Mouse (Mus musculus) thymus, postnatal 14 days (tissue): ENCODE results near the gene Gm10837.
"Not testable (repeated sequence)": the region's sequence is repeated elsewhere in the genome, so short reads cannot be mapped to it uniquely, and the experiment has no call there.

Experiments
- DNase-seq: peaks from one replicate; pipeline ENCODE4 v3.0.0; 2021

Gm10837 gene

DNA sequence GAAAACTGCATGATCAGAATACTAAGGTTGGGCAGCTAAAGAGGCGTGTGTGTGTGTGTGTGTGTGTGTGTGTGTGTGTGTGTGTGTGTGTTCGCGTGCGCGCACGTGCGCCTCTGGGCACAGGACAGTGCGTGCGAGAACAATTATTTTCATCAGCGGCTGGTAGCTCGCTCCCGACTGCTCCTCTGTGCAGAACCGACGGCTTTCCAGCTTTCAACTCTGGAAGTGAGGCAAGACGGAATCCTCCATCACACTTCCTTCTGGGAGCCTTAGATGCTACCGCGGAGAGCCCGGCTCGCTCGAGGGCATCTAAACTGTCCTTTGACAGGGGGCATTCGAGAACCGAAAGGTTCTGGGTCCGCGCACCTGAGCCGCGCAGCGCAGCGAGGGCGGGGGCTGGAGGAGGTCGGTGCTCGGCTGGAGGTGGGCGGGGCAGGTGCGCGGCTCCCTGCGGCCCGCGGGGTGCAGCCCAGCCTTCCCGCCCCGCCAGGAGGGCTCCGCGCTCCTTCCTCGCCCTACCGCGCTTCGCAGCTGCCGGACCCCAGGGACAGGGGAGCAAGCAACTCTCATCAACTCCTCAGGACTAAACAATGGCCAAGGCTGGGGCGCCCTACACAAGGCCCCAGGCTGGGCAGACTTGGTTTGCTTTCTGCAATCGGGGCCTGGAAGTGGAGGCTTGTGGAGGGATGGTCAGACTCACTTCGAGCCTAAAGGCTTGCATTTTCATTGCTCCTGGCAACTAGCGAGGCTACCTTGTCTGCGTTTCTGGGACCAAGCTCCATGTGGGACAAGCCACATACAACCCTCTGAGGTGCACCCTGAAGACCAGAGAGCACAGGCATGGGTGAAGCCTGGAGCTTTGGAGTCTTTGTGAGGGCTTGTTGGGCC, at the start of gene Gm10837:
TSS of gene Gm10837 (plus strand) at position 146 of the 888 bp plus-strand sequence.
- no peak for DNase-seq

- no peak for DNase-seq
Measured at GRCm38 (mm10) chr14:122449601-122450495, 40.5 kb upstream of the Gm10837 start.

DNA sequence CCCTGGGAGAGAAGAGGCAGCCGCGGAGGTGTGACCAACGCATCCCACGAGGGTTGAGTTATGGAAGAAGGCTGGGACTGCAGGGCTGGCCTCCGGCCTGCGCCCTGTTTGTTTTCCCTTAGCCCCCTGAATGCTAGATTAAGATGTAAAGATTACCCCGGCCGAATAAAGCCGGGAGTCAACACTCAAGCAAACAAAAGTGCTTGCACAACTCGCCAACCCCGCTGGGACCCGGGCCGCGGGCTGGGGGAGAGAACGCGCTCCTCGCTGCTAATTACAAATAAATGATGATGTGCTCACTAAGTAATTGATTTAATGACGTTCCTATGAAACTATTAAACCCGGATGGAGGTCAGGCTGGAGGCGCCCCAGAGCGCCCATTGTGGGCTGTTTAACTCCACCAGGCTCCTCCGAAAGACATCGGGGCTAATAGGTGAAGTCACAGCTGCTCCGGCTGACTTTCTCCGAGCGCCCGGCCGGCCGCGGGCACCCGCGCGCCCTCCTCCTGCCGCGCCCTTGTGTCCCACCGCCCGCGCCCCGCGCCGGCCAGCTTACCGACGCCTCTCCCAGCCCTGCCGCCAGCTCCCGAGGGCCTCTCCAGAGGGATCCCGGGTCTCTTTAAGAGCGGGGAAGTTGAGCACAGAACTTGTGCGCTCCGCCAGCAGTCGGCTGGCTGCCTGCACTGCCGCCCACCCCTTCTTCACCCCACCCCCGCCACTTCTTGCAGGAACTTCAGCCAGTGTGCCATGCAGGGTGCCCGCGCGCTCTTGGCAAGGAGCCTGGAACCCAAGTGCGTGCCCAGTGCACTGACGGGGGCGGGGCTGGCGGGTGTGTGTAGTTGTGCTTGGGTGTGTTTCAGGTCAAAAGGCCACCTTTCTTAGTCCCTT, 39.6 kb upstream of the Gm10837 start, which contains the start of gene Gm5089:
TSS of gene Gm5089 (minus strand) at position 620 of the 887 bp plus-strand sequence.
- DNase-seq = no peak

- DNase-seq = no peak
Measured at GRCm38 (mm10) chr14:122451551-122452145, 38.7 kb upstream of the Gm10837 start.

DNA sequence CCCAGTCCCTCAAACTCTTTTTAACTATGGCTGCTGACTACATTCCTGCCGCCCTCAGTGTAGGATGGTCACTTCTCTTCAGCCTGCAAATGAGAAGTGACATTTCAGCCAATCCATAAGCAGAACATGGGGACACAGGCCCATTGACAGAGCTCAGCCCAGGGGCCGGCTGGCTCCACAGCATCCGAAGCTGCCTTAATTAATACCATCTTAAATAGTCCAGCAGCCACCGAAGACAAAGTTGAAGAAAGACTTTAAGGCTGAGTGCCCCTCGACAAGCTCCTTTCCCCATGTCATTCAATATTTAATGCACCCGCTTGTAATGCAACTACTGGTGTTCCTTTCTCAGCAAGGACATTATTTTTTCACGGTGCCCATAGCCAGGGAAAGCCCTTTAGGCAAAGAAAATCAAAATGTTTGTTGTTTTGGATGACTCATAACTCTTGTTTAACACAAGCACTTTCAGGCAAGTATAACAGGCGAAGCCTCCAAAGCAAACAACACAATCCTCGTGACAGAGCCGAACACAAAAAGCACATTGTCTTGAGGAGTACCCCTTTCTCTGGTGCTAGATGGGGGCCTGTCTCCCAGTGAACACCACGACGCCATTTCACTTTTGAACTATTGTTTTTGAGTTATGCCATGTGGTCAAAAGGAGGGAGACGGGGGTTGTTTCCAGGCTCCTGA, 37.5 kb upstream of the Gm10837 start:
- DNase-seq = no peak

- no peak for DNase-seq
Measured at GRCm38 (mm10) chr14:122453388-122453995, 36.9 kb upstream of the Gm10837 start.

DNA sequence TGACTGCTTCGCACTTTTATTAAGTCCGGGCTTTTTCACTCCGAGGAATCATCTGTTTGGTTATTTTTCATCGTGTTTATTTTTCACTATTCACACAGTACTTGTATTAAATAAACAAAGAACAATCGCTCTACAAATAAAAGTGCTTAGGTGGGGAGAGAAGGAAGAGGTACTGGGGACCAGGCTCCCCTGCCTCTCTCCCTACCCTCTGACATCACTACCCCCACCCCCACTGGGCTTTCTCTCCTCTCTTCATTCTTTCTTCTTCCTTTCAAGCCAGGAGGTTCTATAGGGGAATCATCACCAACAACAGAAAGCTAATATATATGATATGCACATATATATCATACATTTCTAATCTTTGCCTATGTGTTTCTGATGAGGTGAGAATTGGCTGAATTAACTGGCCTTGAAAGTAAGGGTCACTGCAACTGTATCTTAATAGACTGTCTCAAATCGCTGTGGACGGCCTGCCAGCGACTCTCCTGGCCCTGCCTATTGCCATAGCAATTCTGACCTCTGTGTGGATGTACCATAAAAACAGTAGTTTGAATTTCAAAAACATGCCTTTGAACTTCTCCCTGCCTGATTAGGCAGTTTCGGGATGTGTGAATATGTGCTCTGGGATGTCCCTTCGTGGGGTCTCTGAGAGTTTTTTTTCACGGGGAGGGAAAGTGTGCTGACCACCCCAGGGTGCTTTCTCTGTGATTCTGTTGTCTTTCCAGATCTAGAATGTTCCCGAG, 36.2 kb upstream of the Gm10837 start:
- DNase-seq = no peak

- DNase-seq = no peak
Measured at GRCm38 (mm10) chr14:122454901-122455561, 35.4 kb upstream of the Gm10837 start.

DNA sequence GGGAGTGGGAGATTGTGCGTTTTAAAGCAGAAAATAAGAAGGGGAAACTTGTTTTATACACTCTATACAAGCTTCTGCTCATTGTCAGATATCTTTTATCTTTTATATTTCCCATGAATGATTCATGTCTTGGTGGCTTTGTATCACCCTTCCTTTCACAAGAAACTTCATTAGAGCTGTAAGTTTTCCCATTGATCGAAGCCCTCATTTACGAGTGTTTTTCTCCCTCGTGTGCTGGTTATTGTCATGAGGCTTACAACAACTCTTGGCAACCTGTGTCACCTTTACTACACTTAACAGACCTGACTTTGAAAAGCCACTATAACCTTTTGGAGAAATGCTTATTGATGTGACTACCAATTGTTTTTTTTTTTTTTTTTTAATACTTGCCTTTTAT, 34.8 kb upstream of the Gm10837 start:
- DNase-seq = no peak

DNA sequence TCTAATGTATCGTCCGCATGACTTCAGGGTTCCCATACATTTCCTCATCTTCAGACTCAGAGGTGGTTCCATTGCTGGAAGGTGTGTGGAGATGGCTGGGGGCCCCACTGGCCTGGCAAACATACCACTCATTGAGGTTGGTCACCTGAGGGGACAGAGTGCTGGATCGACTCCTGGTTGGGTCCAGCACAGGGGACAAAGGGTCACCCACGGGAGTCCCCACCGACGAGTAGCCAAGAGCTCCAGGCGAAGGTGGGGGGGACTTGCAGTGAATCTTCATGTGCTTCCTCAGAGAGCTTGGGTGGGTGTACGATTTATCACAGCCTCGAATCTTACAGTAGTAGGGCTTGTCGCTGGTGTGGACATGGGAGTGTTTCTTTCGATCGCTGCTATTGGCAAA, 31.1 kb upstream of the Gm10837 start:
- DNase-seq = not testable (repeated sequence)

DNA sequence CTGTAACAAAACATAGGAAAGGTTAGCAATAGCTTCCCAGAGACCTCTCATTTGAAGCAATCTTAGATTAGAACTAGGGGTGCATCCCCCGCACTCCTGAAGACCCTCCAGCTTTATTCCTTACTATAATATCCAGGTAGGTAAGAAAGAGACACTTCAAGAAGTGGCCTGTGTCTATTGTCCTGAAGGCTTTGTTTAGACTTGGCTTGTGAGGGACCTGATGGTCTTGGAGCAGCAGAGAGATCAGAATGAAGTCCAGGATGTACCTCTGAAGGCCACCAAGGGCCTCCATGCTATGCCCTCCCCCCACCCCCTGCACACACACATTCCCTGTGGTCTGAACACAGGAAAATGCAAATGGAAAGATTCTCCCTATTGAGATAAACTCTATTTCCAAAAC, 30.6 kb upstream of the Gm10837 start:
- DNase-seq = no peak

DNA sequence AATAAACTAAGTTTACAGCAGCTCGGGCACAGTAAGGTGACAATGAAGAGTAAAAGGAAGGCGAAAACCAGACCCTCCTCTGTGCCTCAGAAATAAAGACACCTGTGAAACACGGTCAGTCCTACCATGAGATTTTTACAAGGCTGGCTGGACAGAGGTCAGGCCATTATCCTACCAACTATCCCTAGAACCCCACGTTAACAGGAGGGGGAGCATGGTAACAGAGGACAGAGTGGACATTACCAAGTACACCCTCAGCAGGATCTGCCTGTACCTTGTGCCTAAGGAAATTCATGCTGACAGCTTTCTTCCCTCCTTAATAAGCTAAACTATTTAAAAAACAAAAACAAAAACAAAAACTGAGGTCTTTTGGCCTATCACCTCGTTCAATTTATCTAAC, 30.2 kb upstream of the Gm10837 start:
- no peak for DNase-seq

DNA sequence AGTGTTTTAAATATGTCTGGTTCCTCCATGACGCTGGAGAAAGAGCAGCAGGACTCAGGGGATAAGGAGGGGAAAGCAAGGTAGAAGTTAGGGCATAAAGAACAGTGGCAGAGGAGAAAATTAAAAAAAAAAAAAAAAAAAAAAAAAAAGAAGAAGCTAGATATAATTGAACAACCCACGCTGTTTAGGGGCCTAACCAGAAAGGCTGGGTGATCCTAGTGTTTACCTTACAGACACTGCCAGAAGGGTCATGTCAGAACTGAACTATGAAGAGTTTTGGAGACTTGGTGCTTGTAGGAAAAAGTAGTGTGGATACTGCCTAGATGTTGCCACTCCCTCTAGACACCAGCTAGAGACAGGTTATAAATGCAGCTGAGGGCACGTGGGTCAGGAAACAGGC, 28.9 kb upstream of the Gm10837 start:
- no peak for DNase-seq

- no peak for DNase-seq
Measured at GRCm38 (mm10) chr14:122461966-122462365, 28.4 kb upstream of the Gm10837 start.

GRCm38 (mm10) chr14:122462689-122463079, 27.7 kb upstream of the Gm10837 start:
- no peak for DNase-seq

DNA sequence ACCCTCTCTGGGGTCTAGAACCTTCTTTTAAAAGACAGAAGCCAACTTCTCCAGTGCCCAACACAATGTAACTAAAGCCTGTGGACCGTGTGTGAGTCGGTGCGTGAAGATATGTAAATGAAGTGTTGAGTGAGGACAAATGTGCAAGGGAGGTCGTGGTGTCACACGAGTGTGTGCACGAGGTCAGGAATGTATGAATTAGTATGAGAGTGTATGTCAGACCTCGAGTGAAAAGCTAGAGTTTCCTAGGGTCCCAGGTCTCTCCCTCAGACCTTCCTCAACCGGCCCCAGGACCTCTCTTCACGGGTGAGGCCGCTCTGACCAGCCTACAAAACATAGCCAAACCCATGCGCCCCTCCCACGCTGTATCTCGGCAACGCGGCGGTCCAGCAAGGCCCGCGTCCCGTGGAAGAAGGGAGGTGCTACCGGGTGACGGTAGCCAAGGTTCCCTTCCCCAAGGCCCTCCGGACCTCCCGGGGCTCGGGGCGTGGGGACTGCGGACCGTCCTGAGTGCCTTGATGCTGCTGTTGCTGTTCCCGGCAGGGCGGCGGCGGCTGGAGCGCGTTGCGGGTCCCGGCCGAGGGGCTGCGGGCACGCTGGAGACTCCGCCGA, 27.2 kb upstream of the Gm10837 start:
- DNase-seq = no peak

GRCm38 (mm10) chr14:122463734-122464341, 26.5 kb upstream of the Gm10837 start:
- not testable (repeated sequence) for DNase-seq

- DNase-seq = no peak
Measured at GRCm38 (mm10) chr14:122464351-122464762, 26.0 kb upstream of the Gm10837 start.
